Comparison of ENCODE assay signal across 27 mouse cellular contexts in genomic region chr8:97431467-97431866, GRCm38 (mm10).
"Had no signal": no experiment of that assay in that cellular context is flagged by ENCODE, and none has a peak within 500 bp of the region (broad histone marks: within the 10 kb centered on the region; RNA-seq: fewer than 3 reads in every experiment).

No protein-coding gene starts in this region.

- H3K4me1 ChIP-seq: heart, embryonic 13.5 days; heart, embryonic 15.5 days; hindbrain, embryonic 13.5 days; hindbrain, embryonic 15.5 days; kidney, embryonic 15.5 days; limb, embryonic 13.5 days; limb, embryonic 15.5 days; liver, embryonic 12.5 days had no signal

- H3K36me3 ChIP-seq: heart, embryonic 13.5 days; heart, embryonic 15.5 days; hindbrain, embryonic 13.5 days; hindbrain, embryonic 15.5 days; kidney, embryonic 15.5 days; limb, embryonic 13.5 days; limb, embryonic 15.5 days; liver, embryonic 12.5 days had no signal

- H3K4me2 ChIP-seq: heart, embryonic 11.5 days; heart, embryonic 13.5 days; heart, embryonic 15.5 days; hindbrain, embryonic 13.5 days; hindbrain, embryonic 15.5 days; kidney, embryonic 15.5 days; limb, embryonic 13.5 days; limb, embryonic 15.5 days; liver, embryonic 12.5 days had no signal

- H3K27ac ChIP-seq: heart, adult 2 months; heart, embryonic 13.5 days; heart, embryonic 15.5 days; hindbrain, embryonic 13.5 days; hindbrain, embryonic 15.5 days; hindbrain, postnatal 0 days; kidney, embryonic 15.5 days; kidney, postnatal 0 days; limb, embryonic 13.5 days; limb, embryonic 15.5 days; liver, embryonic 12.5 days; liver, embryonic 14.5 days had no signal

- ATAC-seq: hindbrain, postnatal 0 days; intestine, embryonic 16.5 days; liver, embryonic 12.5 days had no signal

- H3K9me3 ChIP-seq: heart, embryonic 13.5 days; heart, embryonic 15.5 days; hindbrain, embryonic 13.5 days; hindbrain, embryonic 15.5 days; kidney, embryonic 15.5 days; limb, embryonic 13.5 days; limb, embryonic 15.5 days; liver, embryonic 12.5 days had no signal

- H3K27me3 ChIP-seq: heart, embryonic 13.5 days; heart, embryonic 15.5 days; hindbrain, embryonic 13.5 days; hindbrain, embryonic 15.5 days; kidney, embryonic 15.5 days; limb, embryonic 13.5 days; limb, embryonic 15.5 days; liver, embryonic 12.5 days had no signal

- H3K9ac ChIP-seq: heart, embryonic 13.5 days; heart, embryonic 15.5 days; hindbrain, embryonic 13.5 days; hindbrain, embryonic 15.5 days; kidney, embryonic 15.5 days; limb, embryonic 13.5 days; limb, embryonic 15.5 days; liver, embryonic 12.5 days; liver, embryonic 14.5 days had no signal

- H3K4me3 ChIP-seq: heart, adult 2 months; heart, embryonic 13.5 days; heart, embryonic 15.5 days; hindbrain, embryonic 13.5 days; hindbrain, embryonic 15.5 days; kidney, embryonic 15.5 days; limb, embryonic 13.5 days; limb, embryonic 15.5 days; liver, embryonic 12.5 days had no signal

- DNase-seq: gastrocnemius, postnatal 14 days; gastrocnemius, postnatal 36 days; heart, adult 11 months; heart, adult 2 months; heart, postnatal 14 days; heart, postnatal 36 days; kidney, adult 11 months; kidney, adult 2 months; kidney, adult 9 months; kidney, postnatal 14 days; kidney, postnatal 36 days; layer of hippocampus, adult 9-11 months; layer of hippocampus, postnatal 36 days; left cerebral cortex, postnatal 4 days had no signal
